Mouse (Mus musculus): Measurements from ENCODE around the gene Apba1.

- TF ChIP-seq CTCF (IDR thresholded peaks at IDR 0.05; ENCODE audit: control insufficient read depth, insufficient read depth, low read length) = no peak
- TF ChIP-seq POLR2A (IDR thresholded peaks at IDR 0.05; ENCODE audit: borderline replicate concordance, control insufficient read depth, low read depth, low read length) = no peak
Measured at GRCm38 (mm10) chr19:23830761-23831160, 72.1 kb downstream of the Apba1 start.

Data from bone marrow, adult 2 months (tissue).